Mouse (Mus musculus): Measurements from ENCODE around the gene Ssh1.

The Ssh1 gene

DNA sequence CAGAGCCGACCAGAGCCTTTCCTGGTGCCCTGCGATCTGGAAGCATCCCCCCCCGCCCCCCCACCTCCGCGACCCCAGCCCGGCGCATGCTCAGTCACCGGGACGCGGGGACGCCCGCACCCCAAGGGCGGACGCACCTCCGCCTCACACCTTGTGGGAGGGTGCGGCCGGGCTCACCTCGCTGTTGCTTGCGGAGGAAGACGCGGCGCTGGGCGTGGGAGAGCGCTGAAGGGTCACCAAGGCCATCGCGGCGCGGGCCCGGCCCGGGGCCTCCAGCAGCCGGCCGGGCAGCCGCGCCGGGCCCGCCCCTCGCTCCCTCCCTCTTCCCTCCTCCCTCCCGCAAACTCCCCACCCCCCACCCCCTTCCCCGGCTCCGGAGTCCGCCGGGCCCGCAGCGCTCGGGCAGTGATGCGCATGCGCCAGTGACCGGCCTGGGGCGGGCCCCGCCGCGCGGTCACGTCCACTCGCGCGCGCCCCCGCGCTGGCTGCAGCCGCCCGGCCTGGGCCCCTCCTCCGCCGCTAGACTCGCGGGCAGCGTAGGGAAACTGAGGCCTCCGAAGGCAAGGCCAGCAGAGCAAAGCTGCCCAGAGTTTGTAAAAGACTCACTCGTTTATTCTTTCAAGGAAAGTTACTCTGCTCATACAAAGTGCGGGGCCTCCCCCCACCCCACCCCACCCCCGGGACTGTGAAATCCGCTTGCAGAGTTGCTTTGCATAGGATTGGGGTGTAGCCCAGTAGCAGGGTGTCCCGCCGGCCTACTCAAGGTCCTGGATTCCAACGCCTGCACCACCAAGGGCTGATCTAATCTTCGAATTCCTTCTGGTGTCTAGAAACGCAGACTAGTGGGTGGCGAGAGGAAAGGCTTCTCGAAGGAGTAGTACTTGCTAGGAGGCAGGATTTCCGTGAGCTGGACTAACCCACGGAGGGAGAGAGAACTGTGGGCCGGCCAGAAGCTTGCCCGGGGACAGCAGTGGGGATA lies at the start of gene Ssh1:
TSS of gene Ssh1 (minus strand) at position 408 of the 979 bp plus-strand sequence.
- peak; percentile 94 for DNase-seq (ENCODE audit: low spot score)

DNA sequence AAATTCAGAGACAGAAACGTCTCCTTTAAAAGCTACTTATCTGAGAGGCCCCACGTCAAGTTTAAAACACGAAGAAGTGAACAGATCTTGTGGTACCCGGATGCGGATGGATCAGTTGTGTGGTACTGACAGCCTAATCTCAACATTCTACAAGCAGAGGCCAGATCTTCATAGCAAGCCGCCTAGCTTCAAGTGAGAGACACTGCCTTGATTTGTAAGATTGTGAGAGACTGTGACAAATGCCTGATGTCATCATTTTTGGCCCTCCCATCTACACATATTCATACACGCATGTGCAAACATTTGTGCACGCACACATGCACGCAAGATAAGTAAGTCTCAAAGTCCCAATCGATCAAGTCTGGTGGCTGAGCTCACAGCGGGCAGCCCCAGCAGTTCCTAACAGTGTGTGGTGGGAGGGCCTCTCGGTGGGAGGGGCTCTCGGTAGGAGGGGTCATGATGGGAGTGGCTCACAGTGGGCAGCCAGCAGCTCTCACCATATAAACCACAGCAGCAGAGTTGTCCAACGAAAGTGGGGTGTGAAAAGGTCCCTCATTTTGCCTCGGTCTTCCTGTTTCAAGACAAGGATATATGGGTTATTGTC lies 47.7 kb upstream of the Ssh1 start:
- no peak for DNase-seq (ENCODE audit: low spot score)

- DNase-seq (ENCODE audit: low spot score) = no peak
Observed at GRCm38 (mm10) chr5:114040911-114041310, 47.2 kb upstream of the Ssh1 start.

- DNase-seq (ENCODE audit: low spot score) = no peak
Observed at GRCm38 (mm10) chr5:114040508-114040907, 46.8 kb upstream of the Ssh1 start.

GRCm38 (mm10) chr5:114035111-114035510 lies 41.4 kb upstream of the Ssh1 start:
- DNase-seq (ENCODE audit: low spot score) = no peak

DNA sequence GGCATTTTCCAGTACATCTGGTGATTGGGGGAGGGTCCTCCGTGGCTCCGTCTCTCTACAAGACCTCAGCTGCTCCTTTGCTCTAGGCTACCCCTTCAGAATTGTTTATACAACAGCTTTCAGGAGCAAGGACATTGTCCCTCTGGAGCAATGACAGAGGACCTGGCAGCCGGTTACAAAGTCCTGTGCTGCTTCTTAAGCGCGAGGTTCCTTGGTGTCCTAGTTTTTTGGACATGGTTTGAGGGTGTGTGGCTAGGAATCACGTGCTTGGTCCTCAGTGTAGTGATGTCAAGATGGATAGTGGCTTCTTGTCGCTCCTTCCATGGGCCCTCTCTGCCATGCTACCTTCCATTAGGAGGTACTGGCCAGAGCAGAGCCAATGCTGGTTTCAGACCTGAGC lies 40.7 kb upstream of the Ssh1 start:
- no peak for DNase-seq (ENCODE audit: low spot score)

DNA sequence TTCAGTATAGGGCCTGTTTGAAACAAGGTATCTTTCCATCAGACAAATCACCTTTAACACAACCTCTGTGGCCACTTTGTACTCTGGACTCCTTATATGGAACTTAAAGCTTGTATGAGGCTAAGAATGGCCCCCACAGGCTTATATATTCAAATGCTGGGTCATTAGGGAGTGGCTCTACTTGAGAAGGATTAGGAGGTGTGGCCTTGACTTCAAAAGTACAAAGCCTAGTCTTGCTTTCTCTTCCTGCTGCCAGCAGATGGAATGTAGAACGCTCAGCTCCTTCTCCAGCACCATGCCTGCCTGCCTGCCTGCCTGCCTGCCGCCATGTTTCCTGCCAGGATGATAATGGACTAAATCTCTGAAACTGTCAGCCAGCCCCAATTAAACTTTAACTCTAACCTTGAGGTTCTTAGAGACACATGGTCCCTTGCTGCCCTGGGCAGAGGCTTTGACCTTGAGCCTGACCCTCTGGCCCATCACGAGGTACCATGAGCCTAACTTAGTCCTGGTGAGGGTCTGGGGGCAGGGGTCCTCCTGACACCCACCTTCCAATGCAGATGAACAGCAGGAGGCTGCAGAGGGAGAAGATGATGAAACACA lies 38.6 kb upstream of the Ssh1 start:
- DNase-seq (ENCODE audit: low spot score) = no peak

- DNase-seq (ENCODE audit: low spot score) = no peak
Observed at GRCm38 (mm10) chr5:114030652-114031051, 37.0 kb upstream of the Ssh1 start.

DNA sequence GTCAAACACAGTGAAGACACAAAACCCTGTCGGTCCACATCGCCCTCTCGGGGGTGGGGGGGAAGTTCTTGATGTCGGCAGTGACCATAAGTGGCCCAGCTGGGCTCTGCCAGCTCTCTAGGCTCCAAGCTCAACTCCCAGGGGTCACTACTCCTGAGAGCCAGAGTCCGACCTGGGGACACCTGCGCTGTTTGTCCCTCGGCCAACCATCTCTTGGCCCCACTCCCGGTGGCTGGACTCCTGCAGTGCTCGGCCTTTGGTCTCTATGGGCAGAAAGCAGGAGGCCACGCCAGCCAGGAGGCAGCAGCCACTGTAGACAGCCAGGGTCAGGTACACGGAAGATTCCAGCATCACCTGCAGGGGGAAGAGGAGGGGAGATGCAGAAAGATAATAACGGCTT lies 34.4 kb upstream of the Ssh1 start:
- DNase-seq (ENCODE audit: low spot score) = no peak

DNA sequence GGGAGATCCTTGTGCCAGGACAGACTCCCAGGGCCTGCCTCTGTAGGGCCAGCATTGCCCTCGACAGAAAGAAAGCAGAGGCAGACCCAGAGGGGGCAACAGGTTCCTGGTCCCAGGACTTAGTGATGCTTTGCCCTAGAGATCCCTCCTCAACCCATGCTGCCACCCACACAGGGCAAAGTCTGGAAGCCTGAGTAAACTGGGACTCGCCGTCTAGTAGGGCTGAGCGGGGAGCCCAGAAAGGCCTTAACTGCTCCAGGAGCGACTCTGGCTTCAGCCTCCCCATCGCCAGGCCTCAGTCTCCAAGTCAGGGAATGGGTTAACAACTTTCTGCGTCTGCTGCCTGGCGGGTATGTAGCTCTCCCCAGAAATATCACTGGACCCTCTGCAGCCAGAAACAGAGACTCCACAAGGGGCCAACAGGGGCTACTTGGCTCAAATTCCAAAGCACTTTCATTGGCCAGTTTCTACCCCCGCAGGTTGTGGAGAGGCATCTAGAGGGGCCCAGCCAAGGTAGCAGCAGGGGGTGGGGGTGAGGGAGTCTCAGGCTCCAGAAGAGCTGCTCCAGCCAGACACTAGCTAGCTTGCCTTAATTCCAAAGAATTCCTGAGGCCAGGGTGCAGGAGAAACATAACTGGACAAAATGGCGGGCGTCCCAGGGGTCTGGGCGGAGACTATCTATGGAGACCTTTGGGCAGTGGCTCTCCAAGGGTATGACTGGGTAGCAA lies 33.7 kb upstream of the Ssh1 start:
- no peak for DNase-seq (ENCODE audit: low spot score)

DNA sequence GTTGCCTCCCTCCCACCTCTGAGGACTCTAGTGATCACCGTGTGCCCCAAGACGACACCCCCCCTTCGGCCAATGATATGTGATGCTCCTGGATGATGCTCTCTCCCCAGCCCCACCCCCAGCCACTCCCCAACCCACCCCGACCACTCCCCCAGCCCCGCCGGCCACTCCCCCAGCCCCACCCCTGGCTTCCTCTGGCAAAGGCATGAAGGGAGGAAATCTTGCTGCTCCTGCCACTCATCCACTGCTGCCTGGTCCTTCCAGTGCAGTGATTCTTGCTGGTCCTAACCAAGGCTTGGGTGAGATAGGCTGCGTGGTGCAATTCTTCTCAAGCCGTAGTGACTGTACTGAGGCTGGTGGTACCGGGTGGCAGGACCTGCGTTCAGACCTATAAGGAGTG lies 31.2 kb upstream of the Ssh1 start:
- DNase-seq (ENCODE audit: low spot score) = no peak

DNA sequence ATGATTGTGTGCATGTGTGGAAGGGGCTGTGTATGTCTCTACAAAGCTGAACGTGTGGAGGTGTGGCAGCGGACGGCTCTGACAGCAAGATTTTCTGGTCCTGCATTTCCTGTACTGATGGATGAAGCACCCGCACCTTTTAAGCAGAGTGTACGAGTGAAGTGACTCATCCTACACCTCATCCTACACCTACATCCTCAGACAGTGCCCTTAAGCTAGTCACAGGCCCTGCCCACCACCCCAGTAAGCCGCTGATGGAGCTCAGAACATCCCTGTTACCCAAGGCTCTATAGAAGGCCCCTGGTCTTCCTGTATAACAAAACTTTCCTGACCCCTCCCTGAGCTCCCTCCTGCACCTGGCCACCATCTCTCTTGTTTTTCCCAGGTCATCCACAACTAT lies 30.7 kb upstream of the Ssh1 start:
- DNase-seq (ENCODE audit: low spot score) = no peak

- DNase-seq (ENCODE audit: low spot score) = peak; percentile 66
Observed at GRCm38 (mm10) chr5:114015121-114015520, 21.4 kb upstream of the Ssh1 start.

DNA sequence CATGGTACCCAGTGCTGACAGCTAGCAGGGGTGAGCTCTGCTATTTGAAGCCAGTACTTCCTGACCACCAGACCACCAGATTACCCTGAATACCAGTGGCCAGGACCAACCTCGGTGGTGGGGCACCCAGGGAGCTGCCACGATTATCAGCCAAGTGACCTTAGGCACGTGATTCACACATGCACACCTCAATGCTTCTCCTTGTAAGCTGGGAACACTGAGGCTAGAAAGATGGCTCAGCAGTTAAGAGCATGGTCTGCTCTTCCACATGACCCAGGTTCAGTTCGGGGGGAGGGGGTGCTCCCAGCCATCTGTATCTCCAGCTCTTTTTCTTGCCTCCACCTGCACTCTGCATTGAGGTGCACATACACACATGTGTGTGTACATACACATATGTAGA lies 15.4 kb upstream of the Ssh1 start:
- DNase-seq (ENCODE audit: low spot score) = no peak

DNA sequence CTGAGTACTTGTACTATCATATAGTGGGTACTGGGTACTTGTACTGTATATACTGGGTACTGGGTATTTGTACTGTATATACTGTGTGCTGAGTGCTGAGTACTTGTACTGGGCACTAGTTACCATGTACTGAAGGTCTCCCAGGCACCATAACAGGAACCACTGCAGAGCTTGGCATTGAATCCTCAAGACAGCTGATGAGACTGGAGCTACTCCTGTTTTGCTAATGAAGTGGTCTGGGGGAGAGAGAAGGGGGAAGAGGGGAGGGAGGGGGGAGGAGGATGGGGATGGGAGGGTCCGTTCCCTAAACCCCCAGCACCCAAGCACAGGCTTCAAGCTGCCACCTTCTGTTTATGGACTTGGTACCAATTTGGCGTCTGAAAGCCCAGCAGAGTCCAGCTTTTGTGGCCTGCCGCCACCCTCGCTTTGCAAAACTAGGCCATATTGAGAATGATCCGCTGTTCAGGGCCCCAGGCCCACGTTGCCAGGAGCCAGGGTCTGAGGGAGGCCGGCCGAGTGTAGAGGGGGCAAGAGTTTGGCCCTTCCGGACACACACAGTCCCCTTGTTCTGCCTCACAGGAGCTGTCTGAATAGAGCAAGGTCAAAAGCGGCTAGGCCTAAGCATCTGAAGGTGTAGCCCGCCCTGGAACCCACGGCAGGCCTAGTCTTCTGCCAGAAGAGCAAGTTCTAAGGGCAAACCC lies 14.2 kb upstream of the Ssh1 start:
- no peak for DNase-seq (ENCODE audit: low spot score)

GRCm38 (mm10) chr5:114006974-114007373 lies 13.3 kb upstream of the Ssh1 start:
- DNase-seq (ENCODE audit: low spot score) = no peak

- DNase-seq (ENCODE audit: low spot score) = no peak
Observed at GRCm38 (mm10) chr5:114005100-114005499, 11.4 kb upstream of the Ssh1 start.

- DNase-seq (ENCODE audit: low spot score) = no peak
Observed at GRCm38 (mm10) chr5:114004573-114004972, 10.9 kb upstream of the Ssh1 start.

DNA sequence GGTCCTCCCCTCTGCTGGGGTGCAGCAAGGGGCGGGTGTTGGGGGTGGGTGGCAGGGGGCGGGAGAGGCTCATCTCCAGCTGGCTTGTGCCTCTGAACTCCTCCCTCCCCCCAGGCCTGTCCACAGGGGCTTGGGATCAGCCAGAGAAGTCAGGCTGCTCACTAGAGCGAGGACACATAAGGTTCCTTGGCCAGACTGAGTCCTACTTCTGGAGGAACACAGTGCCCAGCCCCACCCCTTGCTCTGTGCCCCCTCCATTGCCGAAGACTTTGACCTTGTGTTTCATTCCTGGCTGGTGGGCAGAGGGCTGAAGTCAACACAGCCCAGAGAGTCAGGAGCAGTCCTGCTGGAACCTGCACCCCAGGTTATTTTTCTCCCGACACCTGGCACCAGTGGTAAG lies 9.8 kb upstream of the Ssh1 start, which contains the start of gene Dao:
TSS of gene Dao (plus strand) at position 162 of the 400 bp plus-strand sequence.
- no peak for DNase-seq (ENCODE audit: low spot score)

DNA sequence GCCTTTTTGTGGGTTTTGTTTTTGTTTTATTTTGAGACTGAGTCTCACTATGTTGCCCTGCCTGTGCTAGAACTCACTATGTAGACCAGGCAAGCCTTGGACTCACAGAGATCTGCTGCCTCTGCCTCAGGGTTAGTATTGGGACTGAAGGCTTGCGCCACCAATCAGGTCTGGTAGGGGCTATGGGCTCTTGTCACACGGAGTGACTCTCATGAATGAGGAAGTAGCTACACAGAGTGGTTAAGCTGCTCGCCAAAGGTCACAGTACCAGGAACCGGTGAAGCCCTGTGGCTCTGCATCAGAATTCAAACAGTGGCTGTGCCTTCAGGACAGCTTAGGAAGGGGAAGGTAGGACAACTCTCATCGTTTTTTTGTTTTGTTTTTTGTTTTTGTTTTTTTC lies 5.7 kb upstream of the Ssh1 start:
- no peak for DNase-seq (ENCODE audit: low spot score)

GRCm38 (mm10) chr5:113996458-113996857 lies 2.8 kb upstream of the Ssh1 start:
- DNase-seq (ENCODE audit: low spot score) = no peak

GRCm38 (mm10) chr5:113993031-113993486 lies 635 bp downstream of the Ssh1 start:
- DNase-seq (ENCODE audit: low spot score) = peak; percentile 63
